Mouse (Mus musculus): ENCODE data around the gene Cd84.

- TF ChIP-seq CTCF (IDR thresholded peaks at IDR 0.05; ENCODE audit: borderline replicate concordance, insufficient read depth, low read length) (no peak), POLR2A (IDR thresholded peaks at IDR 0.05; ENCODE audit: low read depth, low read length) (no peak)
Observed at GRCm38 (mm10) chr1:171919193-171919592, 79.7 kb downstream of the Cd84 start.

Measured in embryonic fibroblast, embryonic 13.5 days (primary cell).